Mouse (Mus musculus): ENCODE results near the gene Lefty2. TPM values are rescaled to one million over a fixed set of nuclear protein-coding genes. Genes with fewer than 3 reads are reported as not detected.

Lefty2 gene
- total RNA-seq (2015) (not detected in 2 replicates), total RNA-seq (2017) (not detected in 2 replicates)

GRCm38 (mm10) chr1:180892808-180893207 lies at the start of gene Lefty2:
Lefty2 (plus strand) TSS chr1:180893108.
- no peak for ATAC-seq (ENCODE audit: poor library complexity, severe bottlenecking)

GRCm38 (mm10) chr1:180848114-180848510 lies 44.8 kb upstream of the Lefty2 start:
- ATAC-seq (ENCODE audit: poor library complexity, severe bottlenecking) = peak; percentile 40

- ATAC-seq (ENCODE audit: poor library complexity, severe bottlenecking) = peak; percentile 53
Observed at GRCm38 (mm10) chr1:180848511-180849241, 44.2 kb upstream of the Lefty2 start.

- ATAC-seq (ENCODE audit: poor library complexity, severe bottlenecking) = no peak
Observed at GRCm38 (mm10) chr1:180849701-180850301, 43.1 kb upstream of the Lefty2 start.

GRCm38 (mm10) chr1:180850316-180851270 lies 42.3 kb upstream of the Lefty2 start, which contains the start of gene Sde2:
Sde2 (plus strand) TSS chr1:180851127.
- peak; percentile 72 for ATAC-seq (ENCODE audit: poor library complexity, severe bottlenecking)

- ATAC-seq (ENCODE audit: poor library complexity, severe bottlenecking) = peak; percentile 87
Observed at GRCm38 (mm10) chr1:180858763-180859162, 34.1 kb upstream of the Lefty2 start.

GRCm38 (mm10) chr1:180860030-180860429 lies 32.9 kb upstream of the Lefty2 start:
- ATAC-seq (ENCODE audit: poor library complexity, severe bottlenecking) = no peak

- ATAC-seq (ENCODE audit: poor library complexity, severe bottlenecking) = peak; percentile 83
Observed at GRCm38 (mm10) chr1:180863606-180864005, 29.3 kb upstream of the Lefty2 start.

GRCm38 (mm10) chr1:180866001-180866400 lies 26.9 kb upstream of the Lefty2 start:
- no peak for ATAC-seq (ENCODE audit: poor library complexity, severe bottlenecking)

- no peak for ATAC-seq (ENCODE audit: poor library complexity, severe bottlenecking)
Observed at GRCm38 (mm10) chr1:180870122-180870650, 22.7 kb upstream of the Lefty2 start.

GRCm38 (mm10) chr1:180873861-180874484 lies 18.9 kb upstream of the Lefty2 start:
- ATAC-seq (ENCODE audit: poor library complexity, severe bottlenecking) = peak; percentile 99

- no peak for ATAC-seq (ENCODE audit: poor library complexity, severe bottlenecking)
Observed at GRCm38 (mm10) chr1:180874615-180875014, 18.3 kb upstream of the Lefty2 start.

- no peak for ATAC-seq (ENCODE audit: poor library complexity, severe bottlenecking)
Observed at GRCm38 (mm10) chr1:180875126-180875525, 17.8 kb upstream of the Lefty2 start.

- ATAC-seq (ENCODE audit: poor library complexity, severe bottlenecking) = no peak
Observed at GRCm38 (mm10) chr1:180877466-180877865, 15.4 kb upstream of the Lefty2 start.

GRCm38 (mm10) chr1:180881768-180882167 lies 11.1 kb upstream of the Lefty2 start:
- ATAC-seq (ENCODE audit: poor library complexity, severe bottlenecking) = no peak

GRCm38 (mm10) chr1:180883731-180884130 lies 9.2 kb upstream of the Lefty2 start:
- no peak for ATAC-seq (ENCODE audit: poor library complexity, severe bottlenecking)

- peak; percentile 45 for ATAC-seq (ENCODE audit: poor library complexity, severe bottlenecking)
Observed at GRCm38 (mm10) chr1:180884484-180884883, 8.4 kb upstream of the Lefty2 start.

GRCm38 (mm10) chr1:180888556-180889042 lies 4.3 kb upstream of the Lefty2 start:
- peak; percentile 71 for ATAC-seq (ENCODE audit: poor library complexity, severe bottlenecking)

GRCm38 (mm10) chr1:180889172-180889571 lies 3.7 kb upstream of the Lefty2 start:
- ATAC-seq (ENCODE audit: poor library complexity, severe bottlenecking) = no peak

GRCm38 (mm10) chr1:180889841-180890240 lies 3.1 kb upstream of the Lefty2 start:
- peak; percentile 48 for ATAC-seq (ENCODE audit: poor library complexity, severe bottlenecking)
